Mouse (Mus musculus): ENCODE measurements around the gene Hscb. TPM values are rescaled to one million over a fixed set of nuclear protein-coding genes. Genes with fewer than 3 reads are reported as not detected.
A peak's percentile ranks its signal among the peaks of the same experiment; 100 is the strongest.

The Hscb gene
- polyA plus RNA-seq, 1 experiment from 2014 or later = 7.7 TPM

DNA sequence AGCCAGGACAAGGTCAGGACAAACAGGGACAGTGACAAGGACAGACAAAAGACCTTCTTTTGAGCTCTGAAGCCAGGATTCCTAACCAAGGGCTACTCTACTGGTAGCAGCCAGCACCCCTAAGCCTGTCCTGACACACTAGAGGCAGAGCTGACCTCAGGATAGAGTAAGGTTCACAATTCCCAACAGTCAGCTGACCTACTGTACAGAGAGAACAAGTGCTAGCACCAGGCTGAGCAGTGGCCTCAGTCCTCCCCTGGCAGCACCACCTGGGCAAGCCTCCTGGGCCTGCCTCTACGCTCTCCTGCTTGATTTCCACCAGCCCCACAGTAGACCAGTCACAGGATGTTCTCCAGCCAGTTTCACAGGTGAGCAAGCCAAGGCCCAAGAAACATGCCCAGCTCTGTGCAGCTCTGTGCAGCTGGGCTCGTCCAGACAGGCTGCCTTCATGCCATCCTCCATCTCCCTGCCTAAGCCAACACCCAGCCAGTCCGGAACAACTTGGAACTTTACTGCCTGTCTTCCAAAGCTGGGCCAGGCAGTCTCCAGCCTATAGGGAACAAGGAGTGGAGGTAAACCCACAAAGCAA, 38.4 kb downstream of the Hscb start:
- Histone ChIP-seq H3K9me3 (replicated peaks; ENCODE audit: control insufficient read depth, low read length, poor library complexity, severe bottlenecking) (no peaks in the 10 kb centered on the region), H3K9ac (ENCODE audit: low read depth, low read length) (no peak overlapping the region), H3K27ac (ENCODE audit: low read length) (no peak overlapping the region), H3K4me3 (ENCODE audit: low read depth, low read length) (no peak overlapping the region), H3K27me3 (ENCODE audit: control insufficient read depth, insufficient read depth, low read depth, low read length) (no peaks in the 10 kb centered on the region), H3K4me1 (ENCODE audit: control insufficient read depth, insufficient read depth, low read length) (peaks cover 3% of the 10 kb centered on the region; the same call in 1 of the 2 replicates), H3K4me2 (ENCODE audit: low read length) (no peak overlapping the region), H3K36me3 (ENCODE audit: control insufficient read depth, insufficient read depth, low read length) (peaks cover 23% of the 10 kb centered on the region)
- WGBS = 96% methylated on average over 3 of the region's 3 CpGs
- no peak for ATAC-seq

- Histone ChIP-seq H3K27me3 (ENCODE audit: control insufficient read depth, insufficient read depth, low read depth, low read length) (no peaks in the 10 kb centered on the region), H3K9ac (ENCODE audit: low read depth, low read length) (no peak overlapping the region), H3K4me2 (ENCODE audit: low read length) (no peak overlapping the region), H3K4me3 (ENCODE audit: low read depth, low read length) (no peak overlapping the region), H3K36me3 (ENCODE audit: control insufficient read depth, insufficient read depth, low read length) (peaks cover 50% of the 10 kb centered on the region), H3K27ac (ENCODE audit: low read length) (no peak overlapping the region), H3K9me3 (replicated peaks; ENCODE audit: control insufficient read depth, low read length, poor library complexity, severe bottlenecking) (no peaks in the 10 kb centered on the region), H3K4me1 (ENCODE audit: control insufficient read depth, insufficient read depth, low read length) (no peaks in the 10 kb centered on the region)
- no peak for ATAC-seq
- WGBS = 68% methylated on average over 4 of the region's 4 CpGs
Observed at GRCm38 (mm10) chr5:110797696-110798095, 41.9 kb downstream of the Hscb start.

GRCm38 (mm10) chr5:110794363-110794762, 45.2 kb downstream of the Hscb start:
- Histone ChIP-seq H3K4me2 (ENCODE audit: low read length) (no peak overlapping the region), H3K27ac (ENCODE audit: low read length) (no peak overlapping the region), H3K9ac (ENCODE audit: low read depth, low read length) (no peak overlapping the region), H3K9me3 (replicated peaks; ENCODE audit: control insufficient read depth, low read length, poor library complexity, severe bottlenecking) (no peaks in the 10 kb centered on the region), H3K4me3 (ENCODE audit: low read depth, low read length) (no peak overlapping the region), H3K4me1 (ENCODE audit: control insufficient read depth, insufficient read depth, low read length) (no peaks in the 10 kb centered on the region), H3K27me3 (ENCODE audit: control insufficient read depth, insufficient read depth, low read depth, low read length) (no peaks in the 10 kb centered on the region), H3K36me3 (ENCODE audit: control insufficient read depth, insufficient read depth, low read length) (peaks cover 77% of the 10 kb centered on the region)
- no peak for ATAC-seq
- WGBS = 93% methylated on average over 7 of the region's 7 CpGs

DNA sequence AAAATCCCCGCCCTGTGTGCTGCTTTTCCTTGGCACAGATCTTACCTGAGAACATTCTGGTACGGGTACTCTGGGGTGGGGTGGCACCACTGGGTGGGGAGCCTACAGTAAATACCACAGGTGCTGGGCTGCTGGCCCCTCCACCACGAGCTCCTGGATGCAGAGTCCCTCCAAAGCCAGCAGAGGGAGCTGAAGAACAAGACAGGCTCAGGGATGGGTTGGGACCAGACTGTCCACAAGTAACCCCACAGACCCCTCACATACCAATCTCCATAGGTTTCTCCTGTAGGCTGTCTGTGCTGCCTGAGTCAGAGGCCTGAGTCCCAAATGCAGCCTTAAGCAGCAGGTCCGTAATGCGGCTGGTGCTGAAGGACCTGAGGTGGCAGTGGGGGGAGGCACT, 50.9 kb downstream of the Hscb start:
- 66% methylated on average over 5 of the region's 5 CpGs for WGBS
- Histone ChIP-seq H3K4me3 (ENCODE audit: low read depth, low read length) (no peak overlapping the region), H3K4me2 (ENCODE audit: low read length) (no peak overlapping the region), H3K27ac (ENCODE audit: low read length) (no peak overlapping the region), H3K9me3 (replicated peaks; ENCODE audit: control insufficient read depth, low read length, poor library complexity, severe bottlenecking) (no peaks in the 10 kb centered on the region), H3K36me3 (ENCODE audit: control insufficient read depth, insufficient read depth, low read length) (peaks cover 59% of the 10 kb centered on the region), H3K9ac (ENCODE audit: low read depth, low read length) (no peak overlapping the region), H3K27me3 (ENCODE audit: control insufficient read depth, insufficient read depth, low read depth, low read length) (no peaks in the 10 kb centered on the region), H3K4me1 (ENCODE audit: control insufficient read depth, insufficient read depth, low read length) (no peaks in the 10 kb centered on the region)
- peak; percentile 49; the same call in 1 of the 2 replicates for ATAC-seq

DNA sequence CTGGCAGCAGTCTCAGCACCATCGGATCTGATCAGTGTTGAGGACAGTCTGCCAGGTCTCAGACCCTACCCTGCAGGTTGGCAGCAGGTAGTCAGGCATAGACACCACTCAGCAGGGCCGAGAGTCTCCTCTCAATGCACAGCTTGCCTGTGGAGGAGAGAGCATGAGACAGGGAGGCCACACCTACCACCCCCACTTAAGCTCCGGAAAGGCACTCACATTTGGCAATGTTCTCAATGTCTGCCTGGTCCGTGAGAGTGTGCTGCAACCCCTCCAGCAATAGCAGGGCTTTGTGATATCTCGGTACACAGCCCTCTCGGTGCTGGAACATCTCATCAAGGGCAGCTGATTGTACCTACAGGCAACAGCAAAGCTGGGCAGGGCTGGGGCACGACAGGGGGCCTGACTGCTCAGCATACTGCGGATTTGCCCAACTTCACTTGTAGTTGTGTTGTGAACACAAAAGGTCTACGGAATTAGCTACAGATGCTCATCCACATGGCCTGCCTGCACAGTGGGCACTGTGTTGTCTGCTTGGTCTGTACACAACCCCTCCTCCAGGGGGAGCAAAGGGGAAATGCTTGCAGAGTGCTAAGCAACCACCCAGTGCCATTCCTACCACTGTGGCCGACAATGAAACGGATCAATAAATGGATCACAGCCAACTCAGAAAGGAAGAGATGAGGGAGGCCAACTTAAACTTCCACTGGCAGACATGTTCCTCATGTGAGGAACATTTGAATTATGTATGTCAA, 53.3 kb downstream of the Hscb start:
- no peak overlapping the region for H3K9ac ChIP-seq (ENCODE audit: low read depth, low read length)
- 77% methylated on average over 11 of the region's 11 CpGs for WGBS
- no peak overlapping the region for H3K4me2 ChIP-seq (ENCODE audit: low read length)
- H3K4me1 ChIP-seq (ENCODE audit: control insufficient read depth, insufficient read depth, low read length) = no peaks in the 10 kb centered on the region
- no peak overlapping the region for H3K27ac ChIP-seq (ENCODE audit: low read length)
- ATAC-seq = no peak
- no peaks in the 10 kb centered on the region for H3K27me3 ChIP-seq (ENCODE audit: control insufficient read depth, insufficient read depth, low read depth, low read length)
- peaks cover 40% of the 10 kb centered on the region for H3K36me3 ChIP-seq (ENCODE audit: control insufficient read depth, insufficient read depth, low read length)
- H3K4me3 ChIP-seq (ENCODE audit: low read depth, low read length) = no peak overlapping the region
- H3K9me3 ChIP-seq (replicated peaks; ENCODE audit: control insufficient read depth, low read length, poor library complexity, severe bottlenecking) = no peaks in the 10 kb centered on the region

DNA sequence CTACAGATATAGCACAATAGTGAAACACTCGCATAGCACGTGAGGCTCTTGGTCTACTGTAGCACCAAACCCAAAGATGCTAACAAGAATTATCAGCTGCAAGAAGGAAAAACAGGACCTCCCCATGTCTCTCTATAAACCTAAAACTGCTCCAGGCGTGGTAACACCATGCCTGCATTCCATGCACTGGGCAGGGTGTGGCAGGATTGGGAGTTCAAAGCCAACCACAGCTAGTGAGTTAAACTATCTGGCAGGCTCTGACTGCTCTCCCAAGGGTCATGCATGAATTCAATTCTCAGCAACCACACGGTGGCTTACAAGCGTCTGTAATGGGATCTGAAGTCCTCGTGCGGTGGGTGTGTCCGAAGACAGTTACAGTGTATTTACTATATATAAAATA, 56.4 kb downstream of the Hscb start:
- WGBS = 68% methylated on average over 8 of the region's 8 CpGs
- H3K9me3 ChIP-seq (replicated peaks; ENCODE audit: control insufficient read depth, low read length, poor library complexity, severe bottlenecking) = no peaks in the 10 kb centered on the region

GRCm38 (mm10) chr5:110781529-110782238, 57.9 kb downstream of the Hscb start:
- no peaks in the 10 kb centered on the region for H3K9me3 ChIP-seq (replicated peaks; ENCODE audit: control insufficient read depth, low read length, poor library complexity, severe bottlenecking)
- no peak overlapping the region for H3K27ac ChIP-seq (ENCODE audit: low read length)
- no peak for ATAC-seq
- no peak overlapping the region for H3K4me2 ChIP-seq (ENCODE audit: low read length)
- no peak overlapping the region for H3K4me3 ChIP-seq (ENCODE audit: low read depth, low read length)
- peaks cover 6% of the 10 kb centered on the region for H3K36me3 ChIP-seq (ENCODE audit: control insufficient read depth, insufficient read depth, low read length)
- H3K4me1 ChIP-seq (ENCODE audit: control insufficient read depth, insufficient read depth, low read length) = peaks cover 14% of the 10 kb centered on the region
- 86% methylated on average over 7 of the region's 7 CpGs for WGBS
- no peak overlapping the region for H3K9ac ChIP-seq (ENCODE audit: low read depth, low read length)
- no peaks in the 10 kb centered on the region for H3K27me3 ChIP-seq (ENCODE audit: control insufficient read depth, insufficient read depth, low read depth, low read length)

More for the DNA sequence above, 56.4 kb downstream of the Hscb start:
- Histone ChIP-seq H3K27me3 (ENCODE audit: control insufficient read depth, insufficient read depth, low read depth, low read length) (no peaks in the 10 kb centered on the region), H3K9ac (ENCODE audit: low read depth, low read length) (no peak overlapping the region), H3K4me1 (ENCODE audit: control insufficient read depth, insufficient read depth, low read length) (peaks cover 14% of the 10 kb centered on the region), H3K36me3 (ENCODE audit: control insufficient read depth, insufficient read depth, low read length) (peaks cover 19% of the 10 kb centered on the region), H3K4me3 (ENCODE audit: low read depth, low read length) (no peak overlapping the region), H3K27ac (ENCODE audit: low read length) (no peak overlapping the region), H3K4me2 (ENCODE audit: low read length) (no peak overlapping the region)
- no peak for ATAC-seq

DNA sequence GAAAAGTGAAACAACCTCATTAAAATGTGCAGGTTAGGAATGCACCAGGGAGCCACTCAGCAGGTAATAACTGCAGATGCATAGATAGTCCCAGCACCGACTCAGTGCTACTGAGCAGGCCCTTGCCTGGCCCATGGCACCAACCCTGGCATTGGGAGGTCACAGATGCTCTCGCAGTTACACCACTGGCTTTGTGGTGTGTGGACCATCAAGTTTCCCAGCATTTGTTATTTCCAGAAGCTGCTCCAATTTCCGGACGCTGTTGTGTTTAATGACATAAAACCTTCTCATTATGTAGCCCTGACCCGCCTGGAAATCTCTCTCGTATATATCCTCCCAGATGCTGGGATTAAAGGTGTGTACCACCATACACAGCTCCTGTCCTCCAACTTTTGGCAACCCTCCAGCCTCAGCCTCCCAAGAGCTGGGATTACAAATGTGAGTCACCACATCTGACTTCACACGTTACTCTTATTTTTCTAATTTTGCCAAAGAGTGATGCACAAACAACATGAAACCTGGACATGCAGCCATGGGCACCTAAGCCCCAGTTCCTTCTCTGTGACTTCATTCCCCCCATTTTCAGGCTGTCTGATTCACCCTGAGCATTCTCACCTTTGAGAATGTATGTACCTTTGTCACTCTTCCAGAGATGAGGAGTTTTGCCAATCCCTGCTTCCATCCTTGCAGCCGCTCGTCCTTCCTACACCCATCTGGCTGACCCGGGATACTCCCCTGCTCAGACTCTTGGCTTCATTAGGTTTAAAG, 58.6 kb downstream of the Hscb start:
- Histone ChIP-seq H3K4me3 (ENCODE audit: low read depth, low read length) (peak overlapping the region; percentile 78), H3K9me3 (replicated peaks; ENCODE audit: control insufficient read depth, low read length, poor library complexity, severe bottlenecking) (no peaks in the 10 kb centered on the region), H3K27ac (ENCODE audit: low read length) (0 out of 2 replicates have a peak overlapping the region, but pooled peaks have one; percentile 50), H3K27me3 (ENCODE audit: control insufficient read depth, insufficient read depth, low read depth, low read length) (no peaks in the 10 kb centered on the region), H3K4me2 (ENCODE audit: low read length) (peak overlapping the region; percentile 94), H3K4me1 (ENCODE audit: control insufficient read depth, insufficient read depth, low read length) (peaks cover 14% of the 10 kb centered on the region), H3K36me3 (ENCODE audit: control insufficient read depth, insufficient read depth, low read length) (peaks cover 5% of the 10 kb centered on the region), H3K9ac (ENCODE audit: low read depth, low read length) (peak overlapping the region; percentile 74)
- 57% methylated on average over 10 of the region's 10 CpGs for WGBS
- ATAC-seq = peak; percentile 80

All from midbrain, embryonic 16.5 days (tissue).